Mouse (Mus musculus): Measurements from ENCODE around the gene Hebp2. TPM values are rescaled to one million over a fixed set of nuclear protein-coding genes. Genes with fewer than 3 reads are reported as not detected.

Gene Hebp2
- polyA plus RNA-seq, 1 experiment from 2014 or later = 25.1 TPM

DNA sequence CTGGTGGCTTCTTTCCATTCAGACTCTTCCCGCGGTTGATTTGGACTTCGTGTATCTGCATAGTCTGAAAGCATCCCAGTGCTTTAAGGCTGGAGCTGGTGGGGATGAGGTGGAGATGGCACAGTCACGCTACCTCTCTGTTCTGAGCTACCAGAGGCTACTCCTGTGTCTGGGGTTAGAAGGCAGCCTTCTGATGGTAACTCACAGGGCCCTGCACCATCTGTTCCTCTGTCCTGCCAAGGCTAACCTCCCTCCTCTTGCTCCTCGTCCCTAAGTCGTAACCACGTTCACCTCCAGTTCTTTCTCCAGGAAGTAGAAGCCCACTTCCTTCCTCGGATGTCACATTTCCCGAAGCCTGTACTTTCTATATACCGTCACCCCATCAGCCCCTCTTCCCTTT is 55.9 kb downstream of the Hebp2 start:
- WGBS = 84% methylated on average over 10 of the region's 10 CpGs
- Histone ChIP-seq H3K4me1 (ENCODE audit: control insufficient read depth, insufficient read depth, low read length) (no peaks in the 10 kb centered on the region), H3K4me3 (ENCODE audit: low read depth, low read length) (no peak overlapping the region), H3K4me2 (ENCODE audit: low read depth, low read length) (no peak overlapping the region), H3K9ac (ENCODE audit: low read depth, low read length) (no peak overlapping the region), H3K27me3 (replicated peaks; ENCODE audit: control insufficient read depth, insufficient read depth, low read length) (no peaks in the 10 kb centered on the region), H3K27ac (replicated peaks; ENCODE audit: low read depth, low read length) (no peak overlapping the region), H3K36me3 (ENCODE audit: control insufficient read depth, insufficient read depth, low read length) (no peaks in the 10 kb centered on the region), H3K9me3 (ENCODE audit: control insufficient read depth, low read length) (no peaks in the 10 kb centered on the region)
- no peak for DNase-seq (ENCODE audit: low spot score)
- no peak for ATAC-seq (ENCODE audit: low read depth)

Other genes starting within 250 kb of the Hebp2 start
- gene Nhsl1, start 227.1 kb downstream of the Hebp2 start, polyA plus RNA-seq (2014; fragmentation: Nextera tagmentation; extraction: Ambion mirVana) = 12.9 and 14.9 TPM in 2 replicates
- 1.5 and 1.6 TPM in 2 replicates for gene Arfgef3, start 197.9 kb upstream of the Hebp2 start, polyA plus RNA-seq (2014; fragmentation: Nextera tagmentation; extraction: Ambion mirVana)
- 0.17 TPM in 1 of 2 replicates, not detected in the other for gene Gm4922, start 240.7 kb upstream of the Hebp2 start, polyA plus RNA-seq (2014; fragmentation: Nextera tagmentation; extraction: Ambion mirVana)

All from embryonic facial prominence, embryonic 14.5 days (tissue).